Mouse (Mus musculus): ENCODE measurements around the gene Gns.

Gns gene

GRCm38 (mm10) chr10:121365781-121366272, 937 bp downstream of the Gns start:
- no peak for DNase-seq (ENCODE audit: extremely low spot score, low spot score)

- no peak for DNase-seq (ENCODE audit: extremely low spot score, low spot score)
Measured at GRCm38 (mm10) chr10:121367271-121367670, 2.4 kb downstream of the Gns start.

GRCm38 (mm10) chr10:121367780-121368179, 2.9 kb downstream of the Gns start:
- no peak for DNase-seq (ENCODE audit: extremely low spot score, low spot score)

GRCm38 (mm10) chr10:121368783-121369465, 4.0 kb downstream of the Gns start:
- DNase-seq (ENCODE audit: extremely low spot score, low spot score), result no peak

- DNase-seq (ENCODE audit: extremely low spot score, low spot score), result no peak
Measured at GRCm38 (mm10) chr10:121370777-121371176, 5.9 kb downstream of the Gns start.

GRCm38 (mm10) chr10:121374013-121374412, 9.1 kb downstream of the Gns start:
- DNase-seq (ENCODE audit: extremely low spot score, low spot score), result no peak

GRCm38 (mm10) chr10:121374693-121375620, 10.1 kb downstream of the Gns start:
- DNase-seq (ENCODE audit: extremely low spot score, low spot score), result no peak

DNA sequence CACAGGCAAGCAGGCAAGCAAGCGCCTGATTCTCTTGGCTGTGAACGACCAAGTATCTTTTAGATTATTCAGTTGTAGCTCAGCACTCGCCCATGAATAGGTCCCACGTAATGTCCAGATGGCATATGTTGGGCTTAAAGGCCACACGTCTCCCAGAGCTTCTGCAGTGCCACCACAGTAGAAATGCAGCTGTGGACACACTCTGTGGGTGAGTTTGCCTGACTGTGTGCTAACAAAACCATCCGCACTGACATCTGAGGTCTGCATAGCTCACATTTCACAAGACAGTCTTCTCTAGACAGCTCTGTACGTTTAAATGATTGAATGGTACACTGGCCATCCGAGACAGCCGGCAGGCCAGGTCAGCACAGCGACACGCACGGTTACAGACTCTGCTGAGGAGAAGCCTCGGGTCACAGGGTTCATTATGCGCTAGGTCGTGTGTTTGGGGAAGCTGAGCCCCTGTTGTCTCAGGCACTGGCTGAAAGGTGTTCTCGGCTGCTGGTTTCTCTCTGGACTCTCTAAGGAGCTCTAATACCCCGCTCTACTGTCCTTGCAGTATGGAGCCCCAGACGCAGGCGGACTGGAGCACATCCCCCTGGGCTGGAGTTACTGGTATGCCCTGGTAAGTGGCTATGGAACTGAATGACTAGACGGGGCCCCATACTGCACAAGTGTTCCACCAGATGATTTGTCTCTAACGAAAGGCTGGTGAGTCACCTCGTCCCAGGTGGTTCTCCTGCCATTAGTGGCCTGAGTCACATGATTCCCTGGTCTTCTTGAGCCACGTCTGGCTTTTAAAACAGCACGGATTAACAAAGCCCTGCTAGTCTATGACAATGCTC, 11.0 kb downstream of the Gns start:
- no peak for DNase-seq (ENCODE audit: extremely low spot score, low spot score)

DNA sequence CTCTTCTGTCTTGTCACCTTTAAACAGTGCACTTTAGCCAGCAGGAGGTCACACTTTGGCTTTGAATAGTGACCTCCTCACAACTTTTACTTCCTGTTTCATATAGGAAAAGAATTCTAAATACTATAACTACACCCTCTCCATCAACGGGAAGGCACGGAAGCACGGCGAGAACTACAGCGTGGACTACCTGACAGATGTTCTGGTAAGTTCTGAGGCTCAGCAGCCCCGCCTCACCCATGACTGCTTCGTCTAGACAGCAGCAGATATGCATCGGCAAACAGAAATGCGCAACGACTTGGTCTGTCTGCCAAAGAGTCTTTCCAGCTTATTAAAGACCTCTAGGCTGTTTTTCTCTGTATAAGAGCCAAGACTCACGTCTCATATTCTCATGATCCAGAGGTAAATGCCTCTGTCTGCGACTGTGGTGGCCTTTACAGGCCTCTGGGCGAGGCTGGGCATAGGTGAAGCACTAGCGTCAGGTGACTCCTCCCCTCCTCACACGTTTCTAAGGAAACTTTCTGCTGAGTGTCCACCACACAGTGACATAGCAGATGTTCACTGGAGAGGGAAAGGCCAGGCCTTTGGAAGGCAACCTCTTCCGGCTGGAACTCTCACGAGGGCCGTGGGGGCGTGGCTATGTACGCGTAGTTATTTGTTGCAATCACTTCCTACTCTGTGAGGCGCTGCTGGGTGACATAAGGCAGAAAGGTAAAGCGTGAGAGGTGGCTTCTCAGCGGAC, 11.8 kb downstream of the Gns start:
- no peak for DNase-seq (ENCODE audit: extremely low spot score, low spot score)

- no peak for DNase-seq (ENCODE audit: extremely low spot score, low spot score)
Measured at GRCm38 (mm10) chr10:121379387-121379786, 14.5 kb downstream of the Gns start.

- DNase-seq (ENCODE audit: extremely low spot score, low spot score), result no peak
Measured at GRCm38 (mm10) chr10:121381280-121381679, 16.4 kb downstream of the Gns start.

DNA sequence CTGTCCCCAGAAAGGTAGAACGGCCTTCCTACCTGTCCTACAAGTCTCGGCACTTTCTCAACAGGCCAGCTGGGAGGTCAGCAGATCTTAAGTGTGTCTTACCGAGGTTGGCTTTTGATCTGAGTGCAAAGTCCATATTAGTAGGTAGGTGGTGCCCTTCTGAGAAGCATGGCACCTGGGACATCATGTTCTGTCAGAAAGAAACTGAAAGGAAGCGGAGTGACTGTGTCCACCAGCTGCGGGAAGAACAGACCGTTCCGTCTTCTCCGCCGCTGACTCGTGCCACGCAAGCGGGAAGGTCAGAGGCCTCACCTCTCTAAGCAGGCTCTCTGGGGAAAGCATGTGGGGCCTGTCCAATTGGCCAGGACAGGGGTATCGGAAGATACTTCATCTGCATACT, 19.8 kb downstream of the Gns start:
- no peak for DNase-seq (ENCODE audit: extremely low spot score, low spot score)

GRCm38 (mm10) chr10:121385695-121386094, 20.8 kb downstream of the Gns start:
- DNase-seq (ENCODE audit: extremely low spot score, low spot score), result no peak

DNA sequence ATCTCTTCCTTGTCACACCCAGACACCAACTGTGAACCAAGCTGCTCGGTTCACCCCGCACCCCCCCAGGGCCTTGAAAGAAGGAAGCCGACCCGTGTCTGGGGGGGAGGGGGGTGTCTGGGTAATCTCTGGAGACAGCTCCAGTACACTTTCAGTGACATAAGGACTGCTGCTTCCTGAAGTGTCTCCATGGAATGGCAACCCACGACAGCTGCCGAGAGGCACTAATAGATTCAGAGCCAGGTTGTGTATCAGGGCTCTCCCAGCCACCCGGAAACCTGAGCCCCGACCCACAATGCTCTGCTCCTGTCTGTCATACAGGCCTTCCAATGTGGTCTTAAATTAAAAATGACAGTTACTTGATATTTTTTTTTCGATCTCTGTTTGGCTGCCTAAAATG, 21.5 kb downstream of the Gns start:
- no peak for DNase-seq (ENCODE audit: extremely low spot score, low spot score)

DNA sequence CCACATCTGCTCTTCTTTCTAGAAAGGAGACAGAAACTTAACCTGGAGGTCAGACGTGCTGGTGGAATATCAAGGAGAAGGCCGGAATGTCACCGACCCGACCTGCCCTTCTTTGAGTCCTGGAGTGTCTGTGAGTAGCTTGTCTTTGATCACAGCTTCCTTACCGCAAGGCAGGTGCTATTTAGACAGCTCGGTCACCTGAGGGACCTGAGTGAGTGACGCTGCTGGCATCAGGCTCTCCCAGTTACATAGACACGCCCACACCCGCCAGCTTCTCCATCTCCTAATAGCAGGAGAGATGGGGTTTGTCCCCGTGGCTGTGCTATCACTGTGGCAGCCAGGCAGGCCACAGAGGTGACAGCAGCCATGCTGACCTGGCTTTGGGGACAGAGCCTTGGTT, 25.7 kb downstream of the Gns start:
- no peak for DNase-seq (ENCODE audit: extremely low spot score, low spot score)

DNA sequence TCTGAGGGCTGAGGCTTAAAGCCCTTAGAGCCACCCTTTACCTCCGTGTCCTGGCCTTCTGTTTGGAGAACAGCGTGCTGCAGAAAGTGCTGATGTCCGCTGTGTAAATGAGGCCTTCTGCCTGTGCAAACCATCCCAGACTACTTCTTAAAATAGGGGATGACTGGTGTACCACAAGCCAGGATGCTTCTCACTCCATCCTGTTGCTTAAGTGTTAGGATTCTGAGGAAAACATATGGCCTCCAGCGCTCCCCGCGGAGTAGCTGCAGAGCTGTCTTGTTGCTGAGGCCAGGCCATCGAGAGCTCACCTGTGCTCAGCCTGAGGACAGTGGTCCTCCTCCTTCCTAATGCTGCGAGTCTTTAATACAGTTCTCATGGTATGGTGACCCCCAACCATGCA, 27.0 kb downstream of the Gns start:
- no peak for DNase-seq (ENCODE audit: extremely low spot score, low spot score)

DNA sequence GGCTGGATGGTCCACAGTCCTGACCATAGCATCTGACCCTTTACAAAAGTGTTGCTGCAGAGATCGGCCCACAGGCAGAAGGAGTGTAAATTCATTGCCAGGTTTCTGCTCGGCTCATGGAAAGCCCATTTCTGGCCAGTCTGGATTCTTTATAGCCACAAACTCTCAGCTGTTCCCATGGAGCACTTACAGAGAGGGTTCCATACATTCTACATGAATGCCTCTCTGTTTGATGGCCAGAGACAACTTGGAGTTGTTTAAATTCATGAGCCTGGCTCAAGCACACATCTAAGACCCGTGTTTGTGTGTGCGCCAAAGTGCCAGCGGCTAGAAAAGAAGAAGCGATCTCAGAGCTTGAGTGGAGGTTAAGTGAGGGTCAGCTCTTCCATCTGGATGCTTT, 29.4 kb downstream of the Gns start:
- no peak for DNase-seq (ENCODE audit: extremely low spot score, low spot score)

DNA sequence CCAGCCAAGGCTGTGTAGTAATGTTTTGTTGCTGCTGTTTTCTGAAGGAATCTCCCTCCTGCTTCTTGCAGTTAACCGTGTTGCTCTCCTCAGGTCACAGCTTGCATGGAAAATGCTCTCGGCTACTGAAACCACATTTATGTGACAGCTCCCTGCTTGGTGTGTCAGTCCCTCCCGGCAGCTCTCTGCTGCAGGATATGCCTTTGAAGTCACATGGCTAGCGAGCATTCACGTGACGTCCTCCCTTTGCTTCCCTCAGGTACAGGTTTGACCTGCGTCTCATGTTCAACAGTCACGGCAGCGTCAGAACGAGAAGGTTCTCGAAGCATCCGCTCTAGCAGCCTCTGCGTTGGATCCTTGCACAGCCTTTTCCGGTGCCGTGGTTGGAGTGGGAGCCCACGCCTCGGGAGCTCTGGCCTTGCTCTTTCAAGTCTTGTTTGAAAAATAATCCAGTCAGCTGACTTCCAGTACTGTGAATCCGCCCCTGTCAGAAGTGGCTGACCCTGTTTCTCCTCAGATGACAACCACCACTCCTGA, 30.0 kb downstream of the Gns start:
- DNase-seq (ENCODE audit: extremely low spot score, low spot score), result no peak

DNA sequence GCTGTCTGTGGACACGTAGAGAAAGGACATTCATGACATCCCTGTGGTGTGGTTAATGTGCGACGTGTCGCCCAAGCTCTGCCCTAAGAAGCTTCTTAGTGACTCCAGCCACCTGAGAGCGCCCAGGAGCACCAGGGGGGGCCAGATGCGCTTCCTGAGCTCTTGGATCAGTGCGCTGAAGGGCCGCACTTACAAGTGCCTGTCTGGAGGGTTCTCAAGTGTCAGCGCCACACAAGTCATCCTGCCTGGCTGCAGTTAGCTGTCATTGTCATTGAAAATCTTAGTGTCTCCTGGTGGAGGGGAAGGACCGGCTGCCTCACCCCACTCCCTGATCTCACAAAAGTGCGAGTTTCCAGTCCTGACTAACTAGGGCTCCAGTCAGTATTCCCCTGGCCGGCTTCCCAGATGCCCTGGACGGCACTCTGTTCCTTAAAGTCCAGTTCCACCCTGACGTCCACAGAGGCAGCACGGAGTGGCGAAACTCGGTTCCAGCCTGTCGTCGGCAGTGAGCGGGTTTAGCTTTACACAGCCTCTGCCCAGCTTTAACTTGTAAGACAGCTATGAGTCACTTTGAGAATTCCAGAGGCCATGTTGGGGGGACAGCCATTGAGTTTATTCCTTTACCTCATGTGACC, 30.8 kb downstream of the Gns start:
- no peak for DNase-seq (ENCODE audit: extremely low spot score, low spot score)

DNA sequence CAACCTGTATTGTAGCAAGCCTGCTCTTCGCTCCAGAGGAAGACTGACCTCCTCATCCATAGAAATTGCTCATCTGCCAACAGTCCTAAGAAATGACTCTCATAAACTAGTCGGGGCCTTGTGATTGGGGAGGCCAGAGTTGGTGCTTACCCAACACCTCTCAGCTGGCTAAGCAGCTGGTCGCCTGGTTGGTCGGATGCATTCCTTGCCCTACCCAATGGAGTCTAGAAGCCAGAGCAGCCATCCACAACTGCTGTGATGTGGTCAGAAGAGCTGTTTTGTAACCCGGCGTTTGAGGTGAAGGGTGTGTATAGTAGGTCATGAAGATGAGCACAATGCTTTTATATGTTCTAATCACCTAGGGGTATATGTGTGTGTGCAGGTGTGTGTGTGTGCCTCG, 33.7 kb downstream of the Gns start:
- DNase-seq (ENCODE audit: extremely low spot score, low spot score), result no peak
